Mouse (Mus musculus): ENCODE data around the gene Zfp235. TPM values are rescaled to one million over a fixed set of nuclear protein-coding genes. Genes with fewer than 3 reads are reported as not detected.

Zfp235 gene
- polyA plus RNA-seq, 2 experiments: 2.2 to 2.9 TPM

GRCm38 (mm10) chr7:24110839-24111238 is 23.1 kb upstream of the Zfp235 start:
- Histone ChIP-seq H3K4me3 (ENCODE audit: insufficient read depth in 1 of 2, low read depth in 2 of 2, low read length in 2 of 2) (no peak overlapping the region), H3K27ac (no peak overlapping the region), H3K36me3 (replicated peaks; ENCODE audit: control insufficient read depth, insufficient read depth, low read depth) (peaks cover 16% of the 10 kb centered on the region), H3K9ac (replicated peaks) (no peak overlapping the region), H3K9me3 (ENCODE audit: control insufficient read depth, low read length) (peaks cover 20% of the 10 kb centered on the region), H3K4me2 (ENCODE audit: low read depth) (no peak overlapping the region), H3K27me3 (ENCODE audit: control insufficient read depth, insufficient read depth, low read length) (no peaks in the 10 kb centered on the region), H3K4me1 (replicated peaks; ENCODE audit: control insufficient read depth in 2 of 2, insufficient read depth in 2 of 2, low read length in 1 of 2) (peaks cover 0 to 3% of the 10 kb centered on the region in 2 experiments; a peak in 1 of 4 replicates)
- ATAC-seq (ENCODE audit: insufficient read depth) (no peak), DNase-seq (ENCODE audit: low read depth in 3 of 3, low spot score in 3 of 3) (no peak)
- 84% methylated on average over 7 of the region's 7 CpGs for WGBS (ENCODE audit: insufficient replicate concordance)
- TF ChIP-seq EP300 (IDR thresholded peaks at IDR 0.05; ENCODE audit: low read depth): no peak
- TF ChIP-seq CTCF (IDR thresholded peaks at IDR 0.05; ENCODE audit: low read depth): no peak

- 17% methylated on average over 9 of the region's 9 CpGs for WGBS (ENCODE audit: insufficient replicate concordance)
- Histone ChIP-seq H3K9ac (replicated peaks) (no peak overlapping the region; the same call in 1 of the 2 replicates), H3K4me2 (ENCODE audit: low read depth) (peak overlapping the region; percentile 78), H3K4me3 (ENCODE audit: insufficient read depth in 1 of 2, low read depth in 2 of 2, low read length in 2 of 2) (peak overlapping the region; percentile 63 to 65), H3K27me3 (ENCODE audit: control insufficient read depth, insufficient read depth, low read length) (no peaks in the 10 kb centered on the region), H3K27ac (no peak overlapping the region), H3K4me1 (replicated peaks; ENCODE audit: control insufficient read depth in 2 of 2, insufficient read depth in 2 of 2, low read length in 1 of 2) (peaks cover 0 to 8% of the 10 kb centered on the region in 2 experiments; a peak in 1 of 4 replicates), H3K9me3 (ENCODE audit: control insufficient read depth, low read length) (peaks cover 11% of the 10 kb centered on the region), H3K36me3 (replicated peaks; ENCODE audit: control insufficient read depth, insufficient read depth, low read depth) (peaks cover 7% of the 10 kb centered on the region; the same call in 1 of the 2 replicates)
- ATAC-seq (ENCODE audit: insufficient read depth) (no peak), DNase-seq (ENCODE audit: low read depth in 3 of 3, low spot score in 3 of 3) (no peak)
- TF ChIP-seq CTCF (IDR thresholded peaks at IDR 0.05; ENCODE audit: low read depth): no peak
- no peak for TF ChIP-seq EP300 (IDR thresholded peaks at IDR 0.05; ENCODE audit: low read depth)
Observed at GRCm38 (mm10) chr7:24111772-24112155, 22.2 kb upstream of the Zfp235 start.

GRCm38 (mm10) chr7:24112156-24112856 is 21.7 kb upstream of the Zfp235 start, which contains the start of gene Zfp112:
Zfp112 (plus strand) TSS chr7:24112314.
- peak; percentile 82 for ATAC-seq (ENCODE audit: insufficient read depth)
- peak; percentile 39 to 53 (median 41) for DNase-seq (ENCODE audit: low read depth in 3 of 3, low spot score in 3 of 3)
- H3K9me3 ChIP-seq (ENCODE audit: control insufficient read depth, low read length): peaks cover 6% of the 10 kb centered on the region
- no peaks in the 10 kb centered on the region for H3K27me3 ChIP-seq (ENCODE audit: control insufficient read depth, insufficient read depth, low read length)
- H3K36me3 ChIP-seq (replicated peaks; ENCODE audit: control insufficient read depth, insufficient read depth, low read depth): 0 out of 2 replicates have a peak, but pooled peaks cover 3% of the 10 kb centered on the region
- H3K27ac ChIP-seq: peak within 1 kb of the TSS; percentile 54
- H3K4me2 ChIP-seq (ENCODE audit: low read depth): peak within 1 kb of the TSS; percentile 78
- H3K9ac ChIP-seq (replicated peaks): peak within 1 kb of the TSS; percentile 62
- WGBS (ENCODE audit: insufficient replicate concordance): 5% methylated on average over 23 of the region's 23 CpGs
- H3K4me1 ChIP-seq (replicated peaks; ENCODE audit: control insufficient read depth in 2 of 2, insufficient read depth in 2 of 2, low read length in 1 of 2): peaks cover 0 to 8% of the 10 kb centered on the region in 2 experiments; a peak in 1 of 4 replicates
- TF ChIP-seq CTCF (IDR thresholded peaks at IDR 0.05; ENCODE audit: low read depth) (no peak), EP300 (IDR thresholded peaks at IDR 0.05; ENCODE audit: low read depth) (no peak)
- peak within 1 kb of the TSS; percentile 63 to 65 for H3K4me3 ChIP-seq (ENCODE audit: insufficient read depth in 1 of 2, low read depth in 2 of 2, low read length in 2 of 2)

GRCm38 (mm10) chr7:24113001-24113400 is 21.0 kb upstream of the Zfp235 start:
- peak overlapping the region; percentile 78 for H3K4me2 ChIP-seq (ENCODE audit: low read depth)
- ATAC-seq (ENCODE audit: insufficient read depth) (peak; percentile 47), DNase-seq (ENCODE audit: low read depth in 3 of 3, low spot score in 3 of 3) (peak; percentile 46 to 56 (median 53))
- peak overlapping the region; percentile 54 for H3K27ac ChIP-seq
- H3K9ac ChIP-seq (replicated peaks): peak overlapping the region; percentile 62
- no peaks in the 10 kb centered on the region for H3K27me3 ChIP-seq (ENCODE audit: control insufficient read depth, insufficient read depth, low read length)
- H3K9me3 ChIP-seq (ENCODE audit: control insufficient read depth, low read length): peaks cover 3% of the 10 kb centered on the region; the same call in 1 of the 2 replicates
- 20% methylated on average over 12 of the region's 12 CpGs for WGBS (ENCODE audit: insufficient replicate concordance)
- 0 out of 2 replicates have a peak, but pooled peaks cover under 1% of the 10 kb centered on the region for H3K36me3 ChIP-seq (replicated peaks; ENCODE audit: control insufficient read depth, insufficient read depth, low read depth)
- H3K4me1 ChIP-seq (replicated peaks; ENCODE audit: control insufficient read depth in 2 of 2, insufficient read depth in 2 of 2, low read length in 1 of 2): peaks cover 0 to 8% of the 10 kb centered on the region in 2 experiments; a peak in 1 of 4 replicates
- peak overlapping the region; percentile 63 to 65 for H3K4me3 ChIP-seq (ENCODE audit: insufficient read depth in 1 of 2, low read depth in 2 of 2, low read length in 2 of 2)
- TF ChIP-seq EP300 (IDR thresholded peaks at IDR 0.05; ENCODE audit: low read depth) (no peak), CTCF (IDR thresholded peaks at IDR 0.05; ENCODE audit: low read depth) (no peak)

- TF ChIP-seq EP300 (IDR thresholded peaks at IDR 0.05; ENCODE audit: low read depth) (no peak), CTCF (IDR thresholded peaks at IDR 0.05; ENCODE audit: low read depth) (no peak)
- H3K4me3 ChIP-seq (ENCODE audit: insufficient read depth in 1 of 2, low read depth in 2 of 2, low read length in 2 of 2): no peak overlapping the region
- no peaks in the 10 kb centered on the region for H3K27me3 ChIP-seq (ENCODE audit: control insufficient read depth, insufficient read depth, low read length)
- no peak overlapping the region for H3K27ac ChIP-seq
- no peak overlapping the region for H3K9ac ChIP-seq (replicated peaks)
- DNase-seq (ENCODE audit: low read depth in 3 of 3, low spot score in 3 of 3) (no peak), ATAC-seq (ENCODE audit: insufficient read depth) (no peak)
- H3K36me3 ChIP-seq (replicated peaks; ENCODE audit: control insufficient read depth, insufficient read depth, low read depth): no peaks in the 10 kb centered on the region
- no peak overlapping the region for H3K4me2 ChIP-seq (ENCODE audit: low read depth)
- 28% methylated on average over 4 of the region's 4 CpGs for WGBS (ENCODE audit: insufficient replicate concordance)
- no peaks in the 10 kb centered on the region for H3K9me3 ChIP-seq (ENCODE audit: control insufficient read depth, low read length)
- peaks cover 0 to 8% of the 10 kb centered on the region in 2 experiments; a peak in 1 of 4 replicates for H3K4me1 ChIP-seq (replicated peaks; ENCODE audit: control insufficient read depth in 2 of 2, insufficient read depth in 2 of 2, low read length in 1 of 2)
Observed at GRCm38 (mm10) chr7:24116655-24117054, 17.3 kb upstream of the Zfp235 start.
